Mouse (Mus musculus) kidney, postnatal 4 days (tissue): ENCODE data around the gene Clasp1.

Source experiments
- DNase-seq, 2 experiments: peaks; one replicate each; pipeline ENCODE4 v3.0.0; 2021; ENCODE audit warnings: mixed read lengths in 2 of 2

Clasp1 gene

GRCm38 (mm10) chr1:118505746-118506145 lies 116.9 kb downstream of the Clasp1 start:
- no peak for DNase-seq

- no peak for DNase-seq
Measured at GRCm38 (mm10) chr1:118510996-118511395, 122.1 kb downstream of the Clasp1 start.

- DNase-seq: no peak
Measured at GRCm38 (mm10) chr1:118511738-118512530, 123.1 kb downstream of the Clasp1 start.

GRCm38 (mm10) chr1:118516256-118516655 lies 127.4 kb downstream of the Clasp1 start:
- DNase-seq: no peak

- no peak for DNase-seq
Measured at GRCm38 (mm10) chr1:118523161-118523560, 134.3 kb downstream of the Clasp1 start.

GRCm38 (mm10) chr1:118525336-118525735 lies 136.5 kb downstream of the Clasp1 start:
- DNase-seq: no peak

GRCm38 (mm10) chr1:118529213-118529612 lies 140.4 kb downstream of the Clasp1 start:
- DNase-seq: no peak

GRCm38 (mm10) chr1:118531259-118531658 lies 142.4 kb downstream of the Clasp1 start:
- DNase-seq: no peak

- no peak for DNase-seq
Measured at GRCm38 (mm10) chr1:118536021-118536420, 147.2 kb downstream of the Clasp1 start.

- DNase-seq: no peak
Measured at GRCm38 (mm10) chr1:118539046-118539445, 150.2 kb downstream of the Clasp1 start.

GRCm38 (mm10) chr1:118542880-118543279 lies 154.0 kb downstream of the Clasp1 start:
- no peak for DNase-seq

- no peak for DNase-seq
Measured at GRCm38 (mm10) chr1:118548769-118549168, 159.9 kb downstream of the Clasp1 start.

- no peak for DNase-seq
Measured at GRCm38 (mm10) chr1:118551152-118551551, 162.3 kb downstream of the Clasp1 start.

- DNase-seq: no peak
Measured at GRCm38 (mm10) chr1:118552071-118552470, 163.2 kb downstream of the Clasp1 start.

- DNase-seq: no peak
Measured at GRCm38 (mm10) chr1:118553045-118553444, 164.2 kb downstream of the Clasp1 start.

- DNase-seq: no peak
Measured at GRCm38 (mm10) chr1:118553451-118553850, 164.6 kb downstream of the Clasp1 start.

GRCm38 (mm10) chr1:118554961-118555360 lies 166.1 kb downstream of the Clasp1 start:
- DNase-seq: no peak

GRCm38 (mm10) chr1:118559716-118560115 lies 170.9 kb downstream of the Clasp1 start:
- DNase-seq: no peak

GRCm38 (mm10) chr1:118564561-118564960 lies 175.7 kb downstream of the Clasp1 start:
- DNase-seq: no peak

GRCm38 (mm10) chr1:118567659-118568058 lies 178.8 kb downstream of the Clasp1 start:
- no peak for DNase-seq

GRCm38 (mm10) chr1:118580174-118580702 lies 191.4 kb downstream of the Clasp1 start:
- no peak for DNase-seq

GRCm38 (mm10) chr1:118581179-118581578 lies 192.3 kb downstream of the Clasp1 start:
- DNase-seq: no peak

- no peak for DNase-seq
Measured at GRCm38 (mm10) chr1:118589721-118590120, 200.9 kb downstream of the Clasp1 start.

- no peak for DNase-seq
Measured at GRCm38 (mm10) chr1:118592933-118593332, 204.1 kb downstream of the Clasp1 start.

GRCm38 (mm10) chr1:118595395-118595794 lies 206.5 kb downstream of the Clasp1 start:
- DNase-seq: no peak
